Mouse (Mus musculus): ENCODE results near the gene Runx2. TPM values are rescaled to one million over a fixed set of nuclear protein-coding genes. Genes with fewer than 3 reads are reported as not detected.

Gene Runx2
- polyA plus RNA-seq, 1 experiment from 2014 or later, result 0.25 TPM

DNA sequence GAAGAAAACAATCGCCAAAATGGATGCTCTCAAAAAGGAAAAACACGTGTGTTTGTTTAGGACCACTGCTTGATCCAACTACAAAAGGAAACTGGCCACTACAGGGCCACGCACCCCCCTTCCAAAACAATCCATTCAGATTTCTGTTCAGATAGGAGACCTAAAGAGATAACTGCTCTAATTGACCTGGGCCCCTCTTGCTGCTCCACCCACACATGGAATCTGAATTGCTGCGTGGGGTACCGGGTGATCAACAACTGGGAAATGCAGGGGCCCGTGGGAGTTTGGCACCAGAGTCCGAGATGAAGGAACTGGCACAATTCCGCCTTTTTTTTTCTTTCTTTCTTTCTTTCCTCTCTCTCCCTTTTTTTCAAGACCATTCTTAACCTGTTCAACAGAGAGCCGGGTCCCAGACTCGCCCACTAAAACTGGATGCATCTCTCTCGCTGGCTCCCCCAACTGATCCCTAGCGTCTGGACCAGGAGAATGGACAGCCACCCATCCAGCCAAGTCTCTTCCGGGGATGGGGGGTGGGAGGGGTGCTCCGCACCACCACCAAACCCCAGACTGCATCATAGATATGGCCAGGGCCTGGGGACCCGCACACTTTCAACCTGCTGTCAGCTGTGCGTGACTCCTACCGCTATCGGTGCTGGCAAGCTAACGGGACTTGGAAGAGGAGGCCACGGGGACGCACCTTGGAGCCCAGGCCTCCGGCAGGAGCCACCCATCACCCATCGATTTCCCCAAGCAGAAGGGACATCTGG, 80.9 kb downstream of the Runx2 start:
- no peak overlapping the region for H3K9ac ChIP-seq (ENCODE audit: low read length)
- H3K4me3 ChIP-seq (ENCODE audit: low read depth, low read length), result peak overlapping the region; percentile 60
- ATAC-seq (no peak), DNase-seq (ENCODE audit: low spot score) (peak; percentile 10)
- peaks cover 58% of the 10 kb centered on the region for H3K27me3 ChIP-seq (replicated peaks; ENCODE audit: control insufficient read depth, insufficient read depth, low read length)
- H3K36me3 ChIP-seq (ENCODE audit: control insufficient read depth, insufficient read depth, low read length), result no peaks in the 10 kb centered on the region
- H3K4me2 ChIP-seq (ENCODE audit: low read length), result peak overlapping the region; percentile 88
- no peaks in the 10 kb centered on the region for H3K9me3 ChIP-seq (replicated peaks; ENCODE audit: control insufficient read depth, low read length)
- no peak overlapping the region for H3K27ac ChIP-seq (ENCODE audit: low read depth, low read length)
- WGBS, result 1% methylated on average over 23 of the region's 23 CpGs
- H3K4me1 ChIP-seq (ENCODE audit: control insufficient read depth, insufficient read depth, low read length), result peaks cover 10% of the 10 kb centered on the region; the same call in 1 of the 2 replicates

DNA sequence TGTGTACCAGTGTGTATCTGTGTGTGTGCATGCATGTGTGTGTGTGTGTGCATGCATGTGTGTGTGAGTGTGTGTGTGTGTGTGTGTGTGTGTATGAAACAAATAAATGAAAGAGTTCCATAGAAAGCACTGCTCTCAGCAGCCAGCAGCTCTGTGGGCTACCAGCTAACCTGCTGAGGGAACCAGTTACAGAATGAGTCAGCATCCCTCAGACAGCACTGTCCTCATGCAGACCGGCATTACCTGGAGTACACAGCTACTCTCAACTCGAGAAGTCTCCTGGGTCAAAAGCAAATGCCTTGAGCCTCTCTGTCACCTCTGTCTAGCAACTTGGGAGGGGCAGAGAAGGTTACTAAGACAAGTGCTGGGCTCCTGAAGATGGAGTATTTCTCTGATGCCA, 86.1 kb downstream of the Runx2 start:
- no peak for ATAC-seq
- Histone ChIP-seq H3K27ac (ENCODE audit: low read depth, low read length) (no peak overlapping the region), H3K27me3 (replicated peaks; ENCODE audit: control insufficient read depth, insufficient read depth, low read length) (peaks cover 10% of the 10 kb centered on the region), H3K4me2 (ENCODE audit: low read length) (no peak overlapping the region), H3K4me3 (ENCODE audit: low read depth, low read length) (no peak overlapping the region), H3K4me1 (ENCODE audit: control insufficient read depth, insufficient read depth, low read length) (no peaks in the 10 kb centered on the region), H3K9ac (ENCODE audit: low read length) (no peak overlapping the region), H3K9me3 (replicated peaks; ENCODE audit: control insufficient read depth, low read length) (no peaks in the 10 kb centered on the region), H3K36me3 (ENCODE audit: control insufficient read depth, insufficient read depth, low read length) (no peaks in the 10 kb centered on the region)
- no peak for DNase-seq (ENCODE audit: low spot score)
- 46% methylated on average over 2 of the region's 2 CpGs for WGBS

- Histone ChIP-seq H3K9me3 (replicated peaks; ENCODE audit: control insufficient read depth, low read length) (no peaks in the 10 kb centered on the region), H3K4me2 (ENCODE audit: low read length) (no peak overlapping the region), H3K4me3 (ENCODE audit: low read depth, low read length) (no peak overlapping the region), H3K27ac (ENCODE audit: low read depth, low read length) (no peak overlapping the region), H3K4me1 (ENCODE audit: control insufficient read depth, insufficient read depth, low read length) (no peaks in the 10 kb centered on the region), H3K36me3 (ENCODE audit: control insufficient read depth, insufficient read depth, low read length) (no peaks in the 10 kb centered on the region), H3K27me3 (replicated peaks; ENCODE audit: control insufficient read depth, insufficient read depth, low read length) (peaks cover 9% of the 10 kb centered on the region; the same call in 1 of the 2 replicates), H3K9ac (ENCODE audit: low read length) (no peak overlapping the region)
- no peak for ATAC-seq
- DNase-seq (ENCODE audit: low spot score), result no peak
These were observed 86.9 kb downstream of the Runx2 start for GRCm38 (mm10) chr17:44727675-44728074.

GRCm38 (mm10) chr17:44724805-44725480, 89.7 kb downstream of the Runx2 start:
- H3K27me3 ChIP-seq (replicated peaks; ENCODE audit: control insufficient read depth, insufficient read depth, low read length), result no peaks in the 10 kb centered on the region
- no peak overlapping the region for H3K4me2 ChIP-seq (ENCODE audit: low read length)
- ATAC-seq, result no peak
- H3K4me3 ChIP-seq (ENCODE audit: low read depth, low read length), result no peak overlapping the region
- H3K27ac ChIP-seq (ENCODE audit: low read depth, low read length), result no peak overlapping the region
- 93% methylated on average over 16 of the region's 16 CpGs for WGBS
- no peaks in the 10 kb centered on the region for H3K9me3 ChIP-seq (replicated peaks; ENCODE audit: control insufficient read depth, low read length)
- H3K4me1 ChIP-seq (ENCODE audit: control insufficient read depth, insufficient read depth, low read length), result no peaks in the 10 kb centered on the region
- no peak overlapping the region for H3K9ac ChIP-seq (ENCODE audit: low read length)
- H3K36me3 ChIP-seq (ENCODE audit: control insufficient read depth, insufficient read depth, low read length), result no peaks in the 10 kb centered on the region
- DNase-seq (ENCODE audit: low spot score), result no peak

DNA sequence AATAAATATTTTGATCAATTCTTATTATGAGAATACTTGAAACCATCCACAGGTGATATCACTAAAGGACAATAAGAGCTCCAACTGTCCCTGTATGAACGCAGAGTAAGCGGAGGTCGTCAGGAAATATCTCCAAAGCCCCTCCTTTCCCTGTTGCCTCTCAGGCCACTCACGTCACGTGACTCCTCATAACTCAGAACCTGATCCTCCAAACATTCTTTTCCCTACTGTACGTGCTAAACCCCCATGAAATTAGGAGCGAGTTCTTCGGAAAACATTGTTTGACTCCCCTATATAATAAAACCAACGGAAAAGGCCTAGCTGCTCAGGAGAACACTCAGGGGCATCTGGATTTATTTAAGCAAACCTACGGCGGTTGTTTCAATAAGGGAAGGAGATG, 90.3 kb downstream of the Runx2 start:
- Histone ChIP-seq H3K9me3 (replicated peaks; ENCODE audit: control insufficient read depth, low read length) (no peaks in the 10 kb centered on the region), H3K36me3 (ENCODE audit: control insufficient read depth, insufficient read depth, low read length) (no peaks in the 10 kb centered on the region), H3K4me3 (ENCODE audit: low read depth, low read length) (no peak overlapping the region), H3K9ac (ENCODE audit: low read length) (no peak overlapping the region), H3K27me3 (replicated peaks; ENCODE audit: control insufficient read depth, insufficient read depth, low read length) (no peaks in the 10 kb centered on the region), H3K4me1 (ENCODE audit: control insufficient read depth, insufficient read depth, low read length) (no peaks in the 10 kb centered on the region), H3K27ac (ENCODE audit: low read depth, low read length) (no peak overlapping the region), H3K4me2 (ENCODE audit: low read length) (no peak overlapping the region)
- DNase-seq (ENCODE audit: low spot score) (no peak), ATAC-seq (no peak)
- WGBS, result 91% methylated on average over 11 of the region's 11 CpGs

DNA sequence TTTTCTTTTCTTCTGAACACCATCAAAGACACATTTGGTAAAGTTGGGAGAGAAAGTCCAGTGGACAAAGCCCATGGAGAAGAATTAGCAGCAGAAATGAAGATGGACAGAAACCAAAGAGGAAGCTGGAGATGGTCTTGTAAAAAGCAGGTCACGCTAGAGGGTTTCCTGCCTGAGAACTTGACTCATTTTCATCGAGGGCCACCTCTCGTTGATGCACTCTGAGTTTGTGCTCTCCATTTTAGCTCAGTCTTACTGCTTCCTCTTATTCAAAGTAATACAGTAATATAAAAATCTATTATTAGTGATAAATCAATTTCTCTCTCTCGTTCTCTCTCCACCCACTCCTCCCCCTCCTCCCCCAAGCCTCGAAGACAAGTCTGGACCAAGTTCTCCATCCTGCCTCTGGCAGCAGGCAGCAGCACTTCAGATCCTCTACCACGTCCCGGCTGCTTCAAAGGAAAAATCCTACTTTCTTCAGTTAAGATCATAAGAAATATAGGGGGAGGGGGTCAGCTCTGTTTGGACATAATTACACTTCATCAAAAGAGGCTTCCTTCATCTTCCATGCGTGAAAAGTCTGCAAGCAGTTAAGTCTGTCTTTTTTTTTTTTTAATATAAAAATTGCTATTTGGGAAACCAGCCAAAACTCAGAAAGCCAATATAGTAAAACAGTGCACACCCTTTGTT, 92.3 kb downstream of the Runx2 start:
- H3K4me3 ChIP-seq (ENCODE audit: low read depth, low read length), result no peak overlapping the region
- H3K27ac ChIP-seq (ENCODE audit: low read depth, low read length), result no peak overlapping the region
- no peaks in the 10 kb centered on the region for H3K27me3 ChIP-seq (replicated peaks; ENCODE audit: control insufficient read depth, insufficient read depth, low read length)
- DNase-seq (ENCODE audit: low spot score) (no peak), ATAC-seq (no peak)
- no peaks in the 10 kb centered on the region for H3K4me1 ChIP-seq (ENCODE audit: control insufficient read depth, insufficient read depth, low read length)
- no peak overlapping the region for H3K4me2 ChIP-seq (ENCODE audit: low read length)
- no peaks in the 10 kb centered on the region for H3K36me3 ChIP-seq (ENCODE audit: control insufficient read depth, insufficient read depth, low read length)
- no peaks in the 10 kb centered on the region for H3K9me3 ChIP-seq (replicated peaks; ENCODE audit: control insufficient read depth, low read length)
- WGBS, result 69% methylated on average over 8 of the region's 8 CpGs
- no peak overlapping the region for H3K9ac ChIP-seq (ENCODE audit: low read length)

DNA sequence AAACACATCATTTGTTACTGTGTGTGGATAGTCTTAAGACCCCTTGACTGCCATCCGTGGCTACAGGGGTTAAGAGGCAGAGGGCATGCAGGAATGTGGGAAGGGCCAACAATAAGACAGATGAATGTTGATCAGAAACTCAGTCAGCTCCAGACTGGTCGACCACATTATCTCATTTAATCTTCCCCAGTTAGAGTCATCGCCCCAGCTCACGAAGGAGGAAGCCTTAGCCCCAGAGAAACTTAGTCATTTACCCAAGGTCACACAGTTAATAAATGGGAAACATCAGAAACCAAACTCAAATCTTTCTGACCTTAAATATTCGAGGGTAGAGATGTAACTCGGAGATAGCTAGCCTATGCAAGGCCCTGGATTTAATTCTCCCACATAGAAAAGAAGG, 96.0 kb downstream of the Runx2 start:
- no peaks in the 10 kb centered on the region for H3K9me3 ChIP-seq (replicated peaks; ENCODE audit: control insufficient read depth, low read length)
- H3K4me1 ChIP-seq (ENCODE audit: control insufficient read depth, insufficient read depth, low read length), result no peaks in the 10 kb centered on the region
- no peak overlapping the region for H3K4me2 ChIP-seq (ENCODE audit: low read length)
- no peak for ATAC-seq
- no peaks in the 10 kb centered on the region for H3K36me3 ChIP-seq (ENCODE audit: control insufficient read depth, insufficient read depth, low read length)
- H3K27me3 ChIP-seq (replicated peaks; ENCODE audit: control insufficient read depth, insufficient read depth, low read length), result no peaks in the 10 kb centered on the region
- H3K27ac ChIP-seq (ENCODE audit: low read depth, low read length), result no peak overlapping the region
- H3K4me3 ChIP-seq (ENCODE audit: low read depth, low read length), result no peak overlapping the region
- DNase-seq (ENCODE audit: low spot score), result no peak
- H3K9ac ChIP-seq (ENCODE audit: low read length), result no peak overlapping the region
- 75% methylated on average over 6 of the region's 6 CpGs for WGBS

DNA sequence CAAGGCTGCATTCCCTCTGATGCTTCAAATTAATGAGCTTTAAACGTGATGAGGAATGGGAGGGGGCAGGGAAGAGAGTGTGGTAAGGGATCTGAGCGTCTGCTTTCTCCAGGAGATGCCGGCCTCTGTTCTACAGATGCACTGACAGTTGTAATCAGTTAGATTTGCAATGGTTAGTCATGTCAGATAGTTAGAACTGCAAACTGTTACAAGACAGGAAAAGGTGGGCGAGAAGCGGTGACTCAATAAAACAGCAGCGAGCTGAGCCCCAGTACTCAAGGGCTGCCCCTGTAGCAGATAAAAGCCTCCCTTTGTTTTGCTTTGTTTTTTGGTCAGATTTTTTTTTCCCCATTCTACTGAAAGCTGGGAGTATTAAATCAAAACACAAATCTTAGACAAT, 96.6 kb downstream of the Runx2 start:
- no peaks in the 10 kb centered on the region for H3K27me3 ChIP-seq (replicated peaks; ENCODE audit: control insufficient read depth, insufficient read depth, low read length)
- H3K27ac ChIP-seq (ENCODE audit: low read depth, low read length), result no peak overlapping the region
- no peaks in the 10 kb centered on the region for H3K9me3 ChIP-seq (replicated peaks; ENCODE audit: control insufficient read depth, low read length)
- no peak overlapping the region for H3K4me2 ChIP-seq (ENCODE audit: low read length)
- H3K4me3 ChIP-seq (ENCODE audit: low read depth, low read length), result no peak overlapping the region
- no peaks in the 10 kb centered on the region for H3K4me1 ChIP-seq (ENCODE audit: control insufficient read depth, insufficient read depth, low read length)
- no peak overlapping the region for H3K9ac ChIP-seq (ENCODE audit: low read length)
- 40% methylated on average over 6 of the region's 6 CpGs for WGBS
- no peaks in the 10 kb centered on the region for H3K36me3 ChIP-seq (ENCODE audit: control insufficient read depth, insufficient read depth, low read length)
- peak; percentile 8 for DNase-seq (ENCODE audit: low spot score)
- no peak for ATAC-seq

- H3K27ac ChIP-seq (ENCODE audit: low read depth, low read length), result no peak overlapping the region
- 90% methylated on average over 4 of the region's 4 CpGs for WGBS
- H3K4me2 ChIP-seq (ENCODE audit: low read length), result no peak overlapping the region
- no peaks in the 10 kb centered on the region for H3K27me3 ChIP-seq (replicated peaks; ENCODE audit: control insufficient read depth, insufficient read depth, low read length)
- H3K4me1 ChIP-seq (ENCODE audit: control insufficient read depth, insufficient read depth, low read length), result no peaks in the 10 kb centered on the region
- no peak overlapping the region for H3K9ac ChIP-seq (ENCODE audit: low read length)
- H3K36me3 ChIP-seq (ENCODE audit: control insufficient read depth, insufficient read depth, low read length), result no peaks in the 10 kb centered on the region
- ATAC-seq, result no peak
- DNase-seq (ENCODE audit: low spot score), result no peak
- H3K4me3 ChIP-seq (ENCODE audit: low read depth, low read length), result no peak overlapping the region
- no peaks in the 10 kb centered on the region for H3K9me3 ChIP-seq (replicated peaks; ENCODE audit: control insufficient read depth, low read length)
These were observed 100.5 kb downstream of the Runx2 start for GRCm38 (mm10) chr17:44714116-44714515.
